Mouse (Mus musculus): ENCODE data around the gene Galc. TPM values are rescaled to one million over a fixed set of nuclear protein-coding genes. Genes with fewer than 3 reads are reported as not detected.
"Not testable (repeated sequence)": the region's sequence is repeated elsewhere in the genome, so short reads cannot be mapped to it uniquely, and the experiment has no call there.

The Galc gene
- polyA plus RNA-seq, 1 experiment = not detected

DNA sequence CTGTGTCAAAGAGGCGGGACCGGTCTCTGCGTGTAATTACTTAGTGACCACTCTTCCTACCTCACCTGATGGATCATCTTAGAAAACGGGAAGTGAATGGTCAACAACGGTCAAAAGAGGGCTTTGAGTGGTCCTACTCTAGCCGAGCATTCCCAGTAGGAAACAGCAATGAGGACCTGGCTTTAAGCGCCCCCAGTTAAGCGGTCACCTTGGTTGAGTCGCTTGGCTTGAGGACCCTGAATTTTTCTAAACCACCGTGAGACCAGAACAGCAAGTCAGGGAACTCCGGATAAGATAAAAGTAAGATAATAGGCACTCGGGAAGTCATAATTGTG is 226 bp upstream of the Galc start:
- peak overlapping the region; percentile 88 for H3K4me3 ChIP-seq (ENCODE audit: insufficient read depth, low read depth, low read length)
- H3K27ac ChIP-seq (ENCODE audit: insufficient read depth, low read depth, low read length) = 0 out of 2 replicates have a peak overlapping the region, but pooled peaks have one; percentile 43
- TF ChIP-seq POLR2A (IDR thresholded peaks at IDR 0.05; ENCODE audit: insufficient read depth, low read depth, low read length) = no peak
- TF ChIP-seq CTCF (IDR thresholded peaks at IDR 0.05; ENCODE audit: insufficient read depth, low read depth, low read length) = no peak
- under 1% methylated on average over 12 of the region's 12 CpGs for whole genome bisulfite sequencing
- H3K4me1 ChIP-seq (ENCODE audit: control insufficient read depth, insufficient read depth, low read length) = peaks cover 2% of the 10 kb centered on the region; the same call in 1 of the 2 replicates

DNA sequence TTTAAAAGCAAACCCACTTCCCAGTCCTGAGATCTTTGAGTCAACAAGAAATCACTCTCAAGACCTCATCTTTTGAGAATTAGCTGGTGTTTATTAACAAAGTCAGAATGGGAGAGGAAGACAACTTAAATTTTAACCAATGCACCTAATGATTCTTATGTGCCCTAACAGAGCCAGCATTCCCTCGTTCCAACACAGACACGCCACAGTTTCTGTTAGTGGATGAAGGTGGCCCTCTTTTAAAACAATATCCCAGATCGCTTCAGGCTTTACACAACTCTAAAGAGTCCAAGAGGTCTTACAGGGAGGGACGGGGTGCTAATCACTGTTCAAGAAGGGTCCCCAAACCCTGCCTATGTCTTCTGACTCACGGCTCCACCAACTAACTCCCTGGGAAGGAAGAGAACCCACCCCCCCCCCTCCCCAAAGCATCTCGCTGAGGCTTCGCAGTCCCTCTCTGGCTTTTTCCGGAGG is 851 bp downstream of the Galc start:
- peak overlapping the region; percentile 88 for H3K4me3 ChIP-seq (ENCODE audit: insufficient read depth, low read depth, low read length)
- peaks cover 2% of the 10 kb centered on the region; the same call in 1 of the 2 replicates for H3K4me1 ChIP-seq (ENCODE audit: control insufficient read depth, insufficient read depth, low read length)
- TF ChIP-seq POLR2A (IDR thresholded peaks at IDR 0.05; ENCODE audit: insufficient read depth, low read depth, low read length) = no peak
- no peak for TF ChIP-seq CTCF (IDR thresholded peaks at IDR 0.05; ENCODE audit: insufficient read depth, low read depth, low read length)
- under 1% methylated on average over 8 of the region's 8 CpGs for WGBS
- peak overlapping the region; percentile 79 for H3K27ac ChIP-seq (ENCODE audit: insufficient read depth, low read depth, low read length)

DNA sequence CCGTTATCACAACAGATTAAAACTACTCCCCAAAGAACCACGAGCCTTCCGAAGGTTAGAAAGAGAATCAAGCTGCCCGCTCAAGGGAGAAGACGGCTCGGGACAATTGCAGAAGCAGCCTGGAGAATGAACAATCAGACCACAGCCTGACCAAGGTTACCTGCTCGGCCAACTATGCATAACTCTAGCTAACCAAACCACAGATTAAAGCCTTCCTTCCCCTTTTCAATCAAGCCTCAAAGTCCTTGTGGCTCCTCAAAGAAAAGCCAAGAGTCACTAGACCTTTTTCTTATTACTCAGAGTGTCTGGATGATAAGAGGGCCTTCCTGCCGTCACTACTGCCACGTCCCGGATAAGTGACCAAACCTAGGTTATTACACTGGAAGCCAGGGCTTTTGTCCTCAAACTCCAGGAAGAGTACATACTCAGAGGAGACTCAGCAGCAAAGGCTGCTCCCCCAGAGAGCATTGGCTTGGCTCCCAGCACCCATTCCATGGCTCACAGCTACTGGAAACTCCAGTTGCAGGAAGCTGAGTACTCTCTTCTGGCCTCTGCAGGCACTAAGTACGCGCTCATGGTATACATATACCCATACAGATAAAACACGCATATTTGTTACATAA is 3.8 kb downstream of the Galc start:
- no peak for TF ChIP-seq POLR2A (IDR thresholded peaks at IDR 0.05; ENCODE audit: insufficient read depth, low read depth, low read length)
- no peak for TF ChIP-seq CTCF (IDR thresholded peaks at IDR 0.05; ENCODE audit: insufficient read depth, low read depth, low read length)
- Histone ChIP-seq H3K27ac (ENCODE audit: insufficient read depth, low read depth, low read length) (no peak overlapping the region), H3K4me3 (ENCODE audit: insufficient read depth, low read depth, low read length) (no peak overlapping the region), H3K4me1 (ENCODE audit: control insufficient read depth, insufficient read depth, low read length) (peaks cover 2% of the 10 kb centered on the region; the same call in 1 of the 2 replicates)
- WGBS = 90% methylated on average over 13 of the region's 13 CpGs

DNA sequence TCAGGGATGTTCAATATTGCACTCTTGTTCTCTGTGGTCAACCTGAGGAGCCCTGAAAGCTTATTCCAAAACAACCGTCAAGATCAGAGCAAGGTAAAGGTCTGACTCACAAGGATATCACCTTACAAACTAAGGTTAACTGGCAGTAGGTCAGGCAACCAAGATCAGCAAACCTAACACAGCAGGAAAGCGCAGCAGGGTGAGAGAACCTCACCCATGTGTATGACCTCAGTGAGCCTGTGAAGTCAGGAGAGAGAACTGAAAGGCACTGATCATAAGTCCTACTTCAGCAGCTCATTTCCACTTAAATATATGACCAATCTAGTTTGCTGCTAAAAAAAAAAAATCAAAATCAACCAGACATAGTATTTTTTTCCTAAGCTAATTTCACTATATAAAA is 6.8 kb downstream of the Galc start:
- TF ChIP-seq CTCF (IDR thresholded peaks at IDR 0.05; ENCODE audit: insufficient read depth, low read depth, low read length) (no peak), POLR2A (IDR thresholded peaks at IDR 0.05; ENCODE audit: insufficient read depth, low read depth, low read length) (no peak)
- no peak overlapping the region for H3K27ac ChIP-seq (ENCODE audit: insufficient read depth, low read depth, low read length)
- 89% methylated on average over 2 of the region's 2 CpGs for WGBS
- H3K4me1 ChIP-seq (ENCODE audit: control insufficient read depth, insufficient read depth, low read length) = peaks cover 4% of the 10 kb centered on the region
- no peak overlapping the region for H3K4me3 ChIP-seq (ENCODE audit: insufficient read depth, low read depth, low read length)

DNA sequence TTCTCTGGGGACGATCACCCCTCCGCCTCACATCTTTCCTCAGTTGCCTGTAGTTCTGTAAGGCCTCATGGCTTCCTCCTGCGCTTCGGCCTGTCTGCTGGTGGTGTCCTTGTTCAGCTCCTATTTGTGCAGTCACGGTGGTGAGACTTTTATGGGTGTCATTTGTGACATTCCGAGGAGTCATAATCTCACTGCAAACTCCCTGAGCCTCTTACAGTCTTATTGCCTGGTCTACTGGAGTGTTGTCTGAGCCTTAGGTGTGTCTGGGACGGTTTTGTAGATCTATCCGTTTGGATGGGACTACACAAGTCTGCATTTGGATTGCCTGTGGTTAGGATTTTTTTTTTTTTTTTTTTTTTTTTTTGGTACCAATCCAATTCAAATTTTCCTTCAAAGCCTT is 8.9 kb downstream of the Galc start:
- 91% methylated on average over 8 of the region's 8 CpGs for WGBS
- H3K4me1 ChIP-seq (ENCODE audit: control insufficient read depth, insufficient read depth, low read length) = peaks cover 3% of the 10 kb centered on the region
- 0 out of 2 replicates have a peak overlapping the region, but pooled peaks have one; percentile 3 for H3K27ac ChIP-seq (ENCODE audit: insufficient read depth, low read depth, low read length)
- no peak overlapping the region for H3K4me3 ChIP-seq (ENCODE audit: insufficient read depth, low read depth, low read length)
- TF ChIP-seq CTCF (IDR thresholded peaks at IDR 0.05; ENCODE audit: insufficient read depth, low read depth, low read length) = no peak
- TF ChIP-seq POLR2A (IDR thresholded peaks at IDR 0.05; ENCODE audit: insufficient read depth, low read depth, low read length) = no peak

DNA sequence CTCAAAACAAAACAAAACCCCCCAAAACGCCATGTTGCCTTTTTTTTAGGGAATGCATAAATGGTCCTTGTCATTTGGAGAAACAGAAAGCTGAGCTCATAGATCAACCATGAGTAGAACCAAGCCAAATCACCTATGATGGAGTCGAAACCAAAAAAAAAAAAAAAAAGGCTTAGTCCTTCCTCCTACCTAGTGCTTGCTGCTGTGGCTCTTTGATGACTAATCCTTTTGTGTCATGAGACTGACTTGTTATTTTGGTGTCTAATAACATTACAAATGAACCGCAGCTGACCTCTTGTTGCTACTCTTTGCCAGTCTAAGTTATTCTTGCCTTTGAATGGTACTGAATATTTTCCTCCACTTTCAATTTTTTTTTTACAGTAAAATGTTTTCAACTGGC is 9.6 kb downstream of the Galc start:
- WGBS = 42% methylated on average over 3 of the region's 3 CpGs
- Histone ChIP-seq H3K27ac (ENCODE audit: insufficient read depth, low read depth, low read length) (no peak overlapping the region), H3K4me3 (ENCODE audit: insufficient read depth, low read depth, low read length) (no peak overlapping the region), H3K4me1 (ENCODE audit: control insufficient read depth, insufficient read depth, low read length) (peaks cover 5% of the 10 kb centered on the region)
- TF ChIP-seq CTCF (IDR thresholded peaks at IDR 0.05; ENCODE audit: insufficient read depth, low read depth, low read length) (no peak), POLR2A (IDR thresholded peaks at IDR 0.05; ENCODE audit: insufficient read depth, low read depth, low read length) (no peak)

DNA sequence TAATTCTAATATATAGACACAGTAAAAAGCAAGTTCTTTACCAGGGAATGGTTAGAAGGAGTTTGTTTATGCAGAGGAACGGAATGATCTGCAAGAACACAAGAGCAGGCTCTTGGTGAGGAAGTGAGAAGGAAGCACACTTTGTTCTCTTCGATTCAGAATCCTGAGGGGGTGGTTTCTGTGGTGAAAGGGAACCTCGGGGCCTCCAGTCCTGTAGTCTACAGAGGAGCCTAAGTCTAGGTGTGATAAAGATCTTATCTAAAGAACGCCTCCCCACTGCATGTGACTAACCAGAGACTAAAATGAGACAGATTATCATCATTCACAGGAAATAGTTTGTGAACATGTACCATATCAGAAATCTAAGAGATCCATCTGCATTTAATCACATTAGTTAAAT is 12.4 kb downstream of the Galc start:
- H3K27ac ChIP-seq (ENCODE audit: insufficient read depth, low read depth, low read length) = no peak overlapping the region
- 61% methylated on average over 4 of the region's 4 CpGs for WGBS

DNA sequence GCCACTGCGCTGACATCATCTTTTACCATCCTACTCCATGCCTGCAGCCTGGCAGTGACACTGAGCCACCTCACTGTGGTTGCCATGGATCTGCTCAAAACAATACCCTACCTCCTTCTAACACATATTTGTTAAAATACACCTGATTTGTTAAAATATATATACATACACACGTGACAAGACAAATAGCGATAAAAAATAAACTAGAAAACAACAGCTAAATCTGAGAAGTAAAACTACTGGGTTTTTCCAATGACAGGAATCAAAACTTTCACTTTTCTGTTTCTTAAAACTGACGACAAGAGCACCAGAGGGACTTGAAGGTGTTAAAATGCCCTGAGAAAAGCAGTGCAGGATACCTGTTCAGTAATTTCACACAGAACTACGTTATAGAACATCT is 14.4 kb downstream of the Galc start:
- 86% methylated on average over 5 of the region's 5 CpGs for WGBS
- Histone ChIP-seq H3K4me1 (ENCODE audit: control insufficient read depth, insufficient read depth, low read length) (peaks cover 4% of the 10 kb centered on the region; the same call in 1 of the 2 replicates), H3K4me3 (ENCODE audit: insufficient read depth, low read depth, low read length) (no peak overlapping the region), H3K27ac (ENCODE audit: insufficient read depth, low read depth, low read length) (peak overlapping the region; percentile 47)
- TF ChIP-seq POLR2A (IDR thresholded peaks at IDR 0.05; ENCODE audit: insufficient read depth, low read depth, low read length) (no peak), CTCF (IDR thresholded peaks at IDR 0.05; ENCODE audit: insufficient read depth, low read depth, low read length) (no peak)

More for the DNA sequence above, 12.4 kb downstream of the Galc start:
- TF ChIP-seq POLR2A (IDR thresholded peaks at IDR 0.05; ENCODE audit: insufficient read depth, low read depth, low read length) = no peak
- TF ChIP-seq CTCF (IDR thresholded peaks at IDR 0.05; ENCODE audit: insufficient read depth, low read depth, low read length) = no peak
- no peak overlapping the region for H3K4me3 ChIP-seq (ENCODE audit: insufficient read depth, low read depth, low read length)
- peaks cover 5% of the 10 kb centered on the region for H3K4me1 ChIP-seq (ENCODE audit: control insufficient read depth, insufficient read depth, low read length)

DNA sequence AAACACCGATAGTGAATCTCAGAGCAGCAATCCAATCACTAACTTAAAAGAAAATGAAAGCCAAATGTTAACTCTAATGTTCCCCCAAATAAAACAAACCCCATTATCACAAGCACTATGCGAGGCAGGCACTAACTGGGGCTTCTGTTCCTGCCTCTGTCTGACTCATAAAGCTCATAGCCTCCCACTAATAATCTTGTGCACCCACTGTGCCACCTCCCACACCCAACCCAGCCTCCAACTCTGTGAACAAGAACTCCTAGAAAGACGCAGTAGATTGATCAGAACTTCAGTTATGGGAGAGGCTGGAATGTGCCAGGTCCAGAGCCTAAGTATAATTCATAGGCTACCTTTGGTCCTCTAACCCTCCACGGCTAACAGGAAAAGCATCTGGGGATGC is 15.1 kb downstream of the Galc start:
- TF ChIP-seq CTCF (IDR thresholded peaks at IDR 0.05; ENCODE audit: insufficient read depth, low read depth, low read length) (no peak), POLR2A (IDR thresholded peaks at IDR 0.05; ENCODE audit: insufficient read depth, low read depth, low read length) (no peak)
- Histone ChIP-seq H3K4me1 (ENCODE audit: control insufficient read depth, insufficient read depth, low read length) (peaks cover 4% of the 10 kb centered on the region; the same call in 1 of the 2 replicates), H3K4me3 (ENCODE audit: insufficient read depth, low read depth, low read length) (no peak overlapping the region), H3K27ac (ENCODE audit: insufficient read depth, low read depth, low read length) (peak overlapping the region; percentile 47)
- WGBS = 38% methylated on average over 4 of the region's 4 CpGs

DNA sequence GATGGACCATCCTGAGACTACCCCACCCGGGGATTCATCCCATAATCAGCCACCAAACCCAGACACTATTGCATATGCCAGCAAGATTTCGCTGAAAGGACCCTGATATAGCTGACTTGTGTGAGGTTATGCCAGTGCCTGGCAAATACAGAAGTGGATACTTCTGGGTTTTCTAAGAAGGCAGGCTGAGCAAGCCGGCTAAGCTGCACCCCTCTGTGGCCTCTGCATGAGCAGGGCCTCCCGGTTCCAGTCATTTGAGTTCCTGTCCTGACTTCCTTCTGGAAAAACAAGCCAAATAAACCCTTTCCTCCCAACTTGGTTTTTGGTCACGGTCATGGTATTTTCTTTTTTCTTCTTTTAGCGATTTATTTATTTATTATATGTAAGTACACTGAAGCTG is 20.8 kb downstream of the Galc start:
- H3K27ac ChIP-seq (ENCODE audit: insufficient read depth, low read depth, low read length); H3K4me1 ChIP-seq (ENCODE audit: control insufficient read depth, insufficient read depth, low read length); H3K4me3 ChIP-seq (ENCODE audit: insufficient read depth, low read depth, low read length): not testable (repeated sequence)
- 92% methylated on average over 6 of the region's 6 CpGs for WGBS
